ENCODE assay signal across 8 mouse cellular contexts in genomic region chr5:124247986-124248626, GRCm38 (mm10). TPM values are rescaled to one million over a fixed set of nuclear protein-coding genes. Genes with fewer than 3 reads are reported as not detected.
DNase-seq lines count a peak whose midpoint lies in the region; ATAC-seq lines count a peak whose summit lies in the region.

No protein-coding gene starts in this region.

- H3K4me3 ChIP-seq in hindbrain, embryonic 11.5 days (ENCODE audit: low read depth, low read length) = no peak overlapping the region
- peak overlapping the region; percentile 86 for H3K4me3 ChIP-seq in liver, embryonic 11.5 days (ENCODE audit: low read depth, low read length)

- H3K4me2 ChIP-seq in hindbrain, embryonic 11.5 days (replicated peaks; ENCODE audit: low read depth, low read length) = peak overlapping the region; percentile 7
- peak overlapping the region; percentile 95 for H3K4me2 ChIP-seq in liver, embryonic 11.5 days

- H3K27me3 ChIP-seq in hindbrain, embryonic 11.5 days (ENCODE audit: control insufficient read depth, insufficient read depth, low read length) = no peaks in the 10 kb centered on the region
- H3K27me3 ChIP-seq in liver, embryonic 11.5 days (replicated peaks; ENCODE audit: control insufficient read depth, insufficient read depth, low read length) = no peaks in the 10 kb centered on the region

- 23% methylated on average over 9 of the region's 9 CpGs for WGBS in hindbrain, embryonic 11.5 days
- WGBS in liver, embryonic 11.5 days = 30% methylated on average over 9 of the region's 9 CpGs

- H3K9ac ChIP-seq in hindbrain, embryonic 11.5 days (ENCODE audit: low read depth, low read length) = no peak overlapping the region
- H3K9ac ChIP-seq in liver, embryonic 11.5 days (ENCODE audit: low read depth, low read length) = peak overlapping the region; percentile 90

- H3K27ac ChIP-seq in hindbrain, embryonic 11.5 days (ENCODE audit: low read depth, low read length) = no peak overlapping the region
- peak overlapping the region; percentile 67 for H3K27ac ChIP-seq in liver, embryonic 11.5 days (ENCODE audit: low read depth, low read length)

- ATAC-seq in CD4-positive, CD25-positive, alpha-beta regulatory T cell, adult 4 months = no peak
- 0 out of 2 replicates have a peak, but pooled peaks have one; percentile 31 for ATAC-seq in erythroblast, adult 5-6 weeks (replicated peaks; ENCODE audit: low FRiP score, poor library complexity, severe bottlenecking)
- ATAC-seq in hindbrain, embryonic 11.5 days (ENCODE audit: low FRiP score) = no peak
- peak; percentile 75 for ATAC-seq in liver, embryonic 11.5 days (replicated peaks; ENCODE audit: low FRiP score)

- DNase-seq in CD4-positive, CD25-positive, alpha-beta regulatory T cell, adult 2 months (ENCODE audit: low read depth, low spot score) = peak; percentile 30
- DNase-seq in hindbrain, embryonic 11.5 days (ENCODE audit: low spot score) = no peak
- peak; percentile 49 for DNase-seq in liver, embryonic 11.5 days (ENCODE audit: low spot score)
- DNase-seq in naive thymus-derived CD4-positive, alpha-beta T cell, adult 2 months (ENCODE audit: low read depth) = peak; percentile 44
- no peak for DNase-seq in frontal cortex, postnatal 14 days (ENCODE audit: low spot score in 2 of 2)
- DNase-seq in layer of hippocampus, adult 9-10 months (ENCODE audit: low spot score) = no peak

- H3K4me1 ChIP-seq in hindbrain, embryonic 11.5 days (replicated peaks; ENCODE audit: control insufficient read depth, insufficient read depth, low read length) = peaks cover 6% of the 10 kb centered on the region
- H3K4me1 ChIP-seq in liver, embryonic 11.5 days (replicated peaks; ENCODE audit: control insufficient read depth, insufficient read depth, low read length) = peaks cover 24% of the 10 kb centered on the region

- no peaks in the 10 kb centered on the region for H3K36me3 ChIP-seq in hindbrain, embryonic 11.5 days (ENCODE audit: control insufficient read depth, insufficient read depth, low read length)
- H3K36me3 ChIP-seq in liver, embryonic 11.5 days (ENCODE audit: control insufficient read depth, insufficient read depth, low read length) = peaks cover 7% of the 10 kb centered on the region

- H3K9me3 ChIP-seq in hindbrain, embryonic 11.5 days (ENCODE audit: control insufficient read depth, low read length) = no peaks in the 10 kb centered on the region
- H3K9me3 ChIP-seq in liver, embryonic 11.5 days (ENCODE audit: control insufficient read depth, low read length) = no peaks in the 10 kb centered on the region

RNA-seq across cellular contexts. Expression of gene Pitpnm2, which starts 1.5 kb away (rescaled TPM):
- polyA plus RNA-seq in CD4-positive, CD25-positive, alpha-beta regulatory T cell, adult 4 months (2017; shearing (Covaris generic)) = 10 to 100 TPM in 1 of 2 experiments, 1 to 10 TPM in 1; 9.3 to 11.5 TPM
- 0.42 and 1.9 TPM in 2 replicates for total RNA-seq in erythroblast, adult 5-6 weeks (2015; ENCODE audit: low replicate concordance)
- 0.28 and 1.0 TPM in 2 replicates for total RNA-seq in erythroblast, adult 5-6 weeks (2017; ENCODE audit: low replicate concordance)
- 5.1 and 6.0 TPM in 2 replicates for polyA plus RNA-seq in hindbrain, embryonic 11.5 days (2014; fragmentation: Nextera tagmentation; extraction: Ambion mirVana)
- 5.1 and 5.9 TPM in 2 replicates for polyA plus RNA-seq in liver, embryonic 11.5 days (2014; fragmentation: Nextera tagmentation; extraction: Ambion mirVana)

Comparison
In these comparisons a context has a peak if more than half of its experiments do, and no peak if none do; other contexts are left out.
1. DNase-seq: peak in CD4-positive, CD25-positive, alpha-beta regulatory T cell, adult 2 months (single experiment), liver, embryonic 11.5 days (single experiment) and naive thymus-derived CD4-positive, alpha-beta T cell, adult 2 months (single experiment); none in hindbrain, embryonic 11.5 days (single experiment), frontal cortex, postnatal 14 days (0 of 2) and layer of hippocampus, adult 9-10 months (single experiment).
2. ATAC-seq: peak in erythroblast, adult 5-6 weeks (single experiment) and liver, embryonic 11.5 days (single experiment); none in CD4-positive, CD25-positive, alpha-beta regulatory T cell, adult 4 months (single experiment) and hindbrain, embryonic 11.5 days (single experiment).